Mouse (Mus musculus): Measurements from ENCODE around the gene Pgpep1l. TPM values are rescaled to one million over a fixed set of nuclear protein-coding genes. Genes with fewer than 3 reads are reported as not detected.
A peak's percentile ranks its signal among the peaks of the same experiment; 100 is the strongest.
"Not testable (repeated sequence)": the region's sequence is repeated elsewhere in the genome, so short reads cannot be mapped to it uniquely, and the experiment has no call there.

Pgpep1l gene
- polyA plus RNA-seq, 1 experiment from 2014 or later: not detected

- in situ Hi-C loops (cut with MboI; ENCODE audit: low pct_unique_long_range_greater_than_20kb): no loop called here
- ChIA-PET POLR2A (no interaction called here), CTCF (interaction anchor here (1.2 kb wide), 1 partner anchor 12 kb away, joined by 4 read pairs; no protein-coding TSS in a partner anchor)
- DNase-seq (ENCODE audit: low read depth, low spot score): no peak
- no peak for TF ChIP-seq CTCF (IDR thresholded peaks at IDR 0.05)
- no peak for ATAC-seq
- no peaks in the 10 kb centered on the region for H3K27me3 ChIP-seq
Measured at GRCm38 (mm10) chr7:68282304-68283132, 18.5 kb upstream of the Pgpep1l start.

- in situ Hi-C loops (cut with MboI; ENCODE audit: low pct_unique_long_range_greater_than_20kb): no loop called here
- no peak for TF ChIP-seq CTCF (IDR thresholded peaks at IDR 0.05)
- no peak for DNase-seq (ENCODE audit: low read depth, low spot score)
- ChIA-PET POLR2A (interaction anchor here (0.6 kb wide), 1 partner anchor 19 kb away, joined by 4 read pairs; no protein-coding TSS in a partner anchor), CTCF (interaction anchor here (1.2 kb wide), 1 partner anchor 11 kb away, joined by 4 read pairs; no protein-coding TSS in a partner anchor)
- no peaks in the 10 kb centered on the region for H3K27me3 ChIP-seq
- no peak for ATAC-seq
Measured at GRCm38 (mm10) chr7:68281341-68281740, 17.3 kb upstream of the Pgpep1l start.

DNA sequence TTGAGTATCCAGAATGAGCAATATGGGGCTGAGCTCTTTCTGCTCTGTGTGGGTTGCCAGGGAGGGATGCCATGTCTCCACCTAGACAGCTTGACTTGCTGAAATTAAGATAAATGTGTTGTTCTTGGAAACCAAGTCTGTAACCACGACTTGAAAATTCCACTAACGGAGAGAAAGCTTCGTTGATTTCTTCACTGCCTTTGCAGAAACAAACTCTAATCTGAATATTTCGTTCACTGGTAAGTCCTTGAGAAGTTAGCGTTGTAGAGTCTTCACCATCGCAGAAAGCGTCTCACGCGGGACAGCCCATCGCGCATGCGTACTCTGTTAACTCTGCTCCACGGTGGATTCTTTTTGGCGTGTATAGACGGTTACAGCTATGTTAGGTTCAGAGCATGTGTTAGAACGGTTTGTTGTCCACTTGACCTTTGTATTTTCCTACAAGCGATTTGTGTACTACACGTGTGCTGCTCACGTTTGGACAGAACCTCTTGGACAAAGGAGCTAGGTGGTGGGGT lies 16.4 kb upstream of the Pgpep1l start:
- DNase-seq (ENCODE audit: low read depth, low spot score): no peak
- CTCF ChIA-PET: interaction anchor here (3.7 kb wide), 1 partner anchor 22 kb away, joined by 11 read pairs; no protein-coding TSS in a partner anchor

DNA sequence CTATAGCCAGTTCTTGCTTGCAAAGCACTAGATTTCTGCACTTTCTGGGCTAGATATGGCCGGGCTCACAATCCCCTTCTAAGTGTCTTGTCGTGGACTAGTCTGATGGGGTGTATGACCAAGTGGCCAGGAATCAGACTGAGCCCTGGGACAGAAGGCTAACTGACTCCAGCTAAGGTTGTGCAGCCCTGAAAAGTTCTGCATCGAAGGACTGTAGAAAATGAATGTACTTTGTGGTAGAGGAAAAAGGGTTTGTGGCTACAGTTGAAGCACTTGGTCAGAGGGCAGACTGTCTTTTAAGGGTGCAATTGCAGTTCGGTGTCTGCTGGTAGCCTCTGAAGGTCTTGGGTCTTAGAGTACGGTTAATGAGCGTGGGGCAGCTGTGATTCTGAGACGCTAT lies 15.4 kb upstream of the Pgpep1l start:
- no peaks in the 10 kb centered on the region for H3K27me3 ChIP-seq
- ChIA-PET POLR2A (no interaction called here), CTCF (interaction anchor here (1.0 to 3.7 kb wide), 2 partner anchors 8 to 23 kb away, joined by 3 to 11 read pairs; no protein-coding TSS in a partner anchor)
- in situ Hi-C loops (cut with MboI; ENCODE audit: low pct_unique_long_range_greater_than_20kb): no loop called here
- no peak for ATAC-seq
- DNase-seq (ENCODE audit: low read depth, low spot score): no peak
- no peak for TF ChIP-seq CTCF (IDR thresholded peaks at IDR 0.05)

More for the DNA sequence above, 16.4 kb upstream of the Pgpep1l start:
- TF ChIP-seq CTCF (IDR thresholded peaks at IDR 0.05): no peak
- no peak for ATAC-seq
- POLR2A ChIA-PET: interaction anchor here (0.6 kb wide), 1 partner anchor 209 kb away, joined by 3 read pairs; no protein-coding TSS in a partner anchor
- H3K27me3 ChIP-seq: no peaks in the 10 kb centered on the region
- in situ Hi-C loops (cut with MboI; ENCODE audit: low pct_unique_long_range_greater_than_20kb): no loop called here

- no peak for DNase-seq (ENCODE audit: low read depth, low spot score)
- no peak for ATAC-seq
- in situ Hi-C loops (cut with MboI; ENCODE audit: low pct_unique_long_range_greater_than_20kb): no loop called here
Measured at GRCm38 (mm10) chr7:68278908-68279307, 14.9 kb upstream of the Pgpep1l start.

DNA sequence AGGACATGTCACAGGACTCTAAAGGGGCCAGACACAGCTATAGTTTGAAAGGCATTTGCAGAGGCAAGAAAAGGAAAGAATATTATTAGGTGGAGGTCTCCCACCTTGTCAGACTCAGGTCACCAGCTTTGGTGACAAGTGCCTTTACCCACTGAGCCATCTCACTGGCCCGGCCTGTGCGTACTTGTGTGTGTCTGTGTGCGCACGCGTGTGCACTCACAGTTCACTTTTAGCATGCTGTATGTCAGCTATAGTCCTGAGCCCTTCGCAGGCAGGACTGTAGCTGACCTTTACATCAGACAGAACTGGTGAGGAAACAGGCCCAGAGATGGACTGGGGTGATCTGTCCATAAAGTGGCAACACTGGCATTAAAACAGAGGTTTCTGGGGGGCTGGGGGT lies 14.4 kb upstream of the Pgpep1l start:
- POLR2A ChIA-PET: interaction anchor here (0.6 to 1.7 kb wide), 3 partner anchors 8 to 148 kb away, joined by 3 to 6 read pairs (median 5); no protein-coding TSS in a partner anchor
- CTCF ChIA-PET: interaction anchor here (3.7 kb wide), 1 partner anchor 24 kb away, joined by 11 read pairs; no protein-coding TSS in a partner anchor

More at GRCm38 (mm10) chr7:68278908-68279307, 14.9 kb upstream of the Pgpep1l start:
- TF ChIP-seq CTCF (IDR thresholded peaks at IDR 0.05): no peak
- POLR2A ChIA-PET: interaction anchor here (1.1 kb wide), 1 partner anchor 149 kb away, joined by 3 read pairs; no protein-coding TSS in a partner anchor
- H3K27me3 ChIP-seq: no peaks in the 10 kb centered on the region
- CTCF ChIA-PET: interaction anchor here (1.0 to 3.7 kb wide), 2 partner anchors 9 to 24 kb away, joined by 3 to 11 read pairs; no protein-coding TSS in a partner anchor

GRCm38 (mm10) chr7:68277897-68278270 lies 13.9 kb upstream of the Pgpep1l start:
- ChIA-PET POLR2A (interaction anchor here (0.6 to 1.7 kb wide), 3 partner anchors 8 to 148 kb away, joined by 3 to 6 read pairs (median 5); no protein-coding TSS in a partner anchor), CTCF (interaction anchor here (1.0 to 3.7 kb wide), 2 partner anchors 25 to 489 kb away, joined by 4 to 11 read pairs; no protein-coding TSS in a partner anchor)
- no peak for TF ChIP-seq CTCF (IDR thresholded peaks at IDR 0.05)
- DNase-seq (ENCODE audit: low read depth, low spot score) (no peak), ATAC-seq (no peak)
- no peaks in the 10 kb centered on the region for H3K27me3 ChIP-seq
- in situ Hi-C loops (cut with MboI; ENCODE audit: low pct_unique_long_range_greater_than_20kb): no loop called here

More for the DNA sequence above, 14.4 kb upstream of the Pgpep1l start:
- in situ Hi-C loops (cut with MboI; ENCODE audit: low pct_unique_long_range_greater_than_20kb): no loop called here
- no peak for TF ChIP-seq CTCF (IDR thresholded peaks at IDR 0.05)
- no peak for DNase-seq (ENCODE audit: low read depth, low spot score)
- H3K27me3 ChIP-seq: no peaks in the 10 kb centered on the region
- no peak for ATAC-seq

DNA sequence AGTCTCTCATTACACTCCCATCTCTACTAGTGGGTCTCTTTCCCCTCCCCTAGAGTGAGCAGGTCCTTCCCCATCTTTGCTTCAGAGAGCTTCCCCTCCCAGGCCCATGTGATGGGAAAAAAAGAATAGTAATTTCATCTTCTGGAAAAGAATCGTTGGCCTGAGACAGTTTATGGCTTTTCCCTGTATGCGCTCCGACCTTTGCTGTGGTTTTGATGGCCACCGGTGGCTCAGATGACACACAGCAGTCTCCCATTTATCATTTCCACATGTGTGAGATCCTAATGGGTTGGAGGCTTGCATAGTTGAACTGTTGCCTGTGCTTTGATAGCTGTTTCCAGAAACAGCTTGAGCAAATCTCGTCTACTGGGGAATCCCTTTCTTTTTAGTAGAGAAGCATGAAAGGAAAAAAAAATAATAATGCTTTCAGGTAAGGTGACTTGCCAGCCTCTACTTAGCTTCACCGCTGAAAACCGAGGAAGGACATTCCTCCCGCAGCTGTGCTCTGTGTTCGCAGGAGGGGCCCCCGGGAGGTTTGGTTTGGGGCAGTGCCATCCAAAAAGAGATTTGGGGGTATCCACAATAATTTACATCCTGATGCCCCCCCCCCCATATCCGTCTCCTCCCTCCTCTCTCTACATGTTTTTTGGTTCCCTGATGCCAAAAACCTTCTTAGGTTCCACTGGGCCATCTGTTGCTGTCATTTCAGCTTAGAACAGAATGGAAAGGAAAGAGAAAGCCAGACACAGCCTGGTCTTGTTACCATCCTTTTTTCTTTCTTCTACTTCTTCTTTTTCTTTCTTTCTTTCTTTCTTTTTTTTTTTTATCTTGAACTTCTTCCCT lies 13.2 kb upstream of the Pgpep1l start:
- ChIA-PET POLR2A (interaction anchor here (0.6 to 1.7 kb wide), 4 partner anchors 9 to 127 kb away, joined by 4 to 6 read pairs (median 5); no protein-coding TSS in a partner anchor), CTCF (interaction anchor here (1.0 to 3.7 kb wide), 3 partner anchors 25 to 488 kb away, joined by 4 to 11 read pairs (median 5); no protein-coding TSS in a partner anchor)
- peak; percentile 62 for DNase-seq (ENCODE audit: low read depth, low spot score)
- in situ Hi-C loops (cut with MboI; ENCODE audit: low pct_unique_long_range_greater_than_20kb): no loop called here
- no peaks in the 10 kb centered on the region for H3K27me3 ChIP-seq
- peak; percentile 57 for ATAC-seq
- no peak for TF ChIP-seq CTCF (IDR thresholded peaks at IDR 0.05)

GRCm38 (mm10) chr7:68275838-68276731 lies 12.1 kb upstream of the Pgpep1l start:
- POLR2A ChIA-PET: interaction anchor here (0.6 to 1.7 kb wide), 5 partner anchors 9 to 126 kb away, joined by 3 to 6 read pairs (median 5); no protein-coding TSS in a partner anchor
- in situ Hi-C loops (cut with MboI; ENCODE audit: low pct_unique_long_range_greater_than_20kb): no loop called here
- CTCF ChIA-PET: interaction anchor here (1.4 kb wide), 1 partner anchor 27 kb away, joined by 5 read pairs; no protein-coding TSS in a partner anchor
- no peak for TF ChIP-seq CTCF (IDR thresholded peaks at IDR 0.05)
- DNase-seq (ENCODE audit: low read depth, low spot score): no peak
- no peak for ATAC-seq
- H3K27me3 ChIP-seq: no peaks in the 10 kb centered on the region

GRCm38 (mm10) chr7:68275445-68275837 lies 11.4 kb upstream of the Pgpep1l start:
- CTCF ChIA-PET: not testable (repeated sequence)

More at GRCm38 (mm10) chr7:68275445-68275837, 11.4 kb upstream of the Pgpep1l start:
- DNase-seq (ENCODE audit: low read depth, low spot score); ATAC-seq; in situ Hi-C loops (cut with MboI; ENCODE audit: low pct_unique_long_range_greater_than_20kb); H3K27me3 ChIP-seq: not testable (repeated sequence)
- POLR2A ChIA-PET: interaction anchor here (0.7 kb wide), 1 partner anchor 44 kb away, joined by 6 read pairs; no protein-coding TSS in a partner anchor
